Mouse (Mus musculus): Measurements from ENCODE around the gene Npat. TPM values are rescaled to one million over a fixed set of nuclear protein-coding genes. Genes with fewer than 3 reads are reported as not detected.

The Npat gene
- polyA plus RNA-seq, 1 experiment from 2014 or later, result 22.1 TPM

DNA sequence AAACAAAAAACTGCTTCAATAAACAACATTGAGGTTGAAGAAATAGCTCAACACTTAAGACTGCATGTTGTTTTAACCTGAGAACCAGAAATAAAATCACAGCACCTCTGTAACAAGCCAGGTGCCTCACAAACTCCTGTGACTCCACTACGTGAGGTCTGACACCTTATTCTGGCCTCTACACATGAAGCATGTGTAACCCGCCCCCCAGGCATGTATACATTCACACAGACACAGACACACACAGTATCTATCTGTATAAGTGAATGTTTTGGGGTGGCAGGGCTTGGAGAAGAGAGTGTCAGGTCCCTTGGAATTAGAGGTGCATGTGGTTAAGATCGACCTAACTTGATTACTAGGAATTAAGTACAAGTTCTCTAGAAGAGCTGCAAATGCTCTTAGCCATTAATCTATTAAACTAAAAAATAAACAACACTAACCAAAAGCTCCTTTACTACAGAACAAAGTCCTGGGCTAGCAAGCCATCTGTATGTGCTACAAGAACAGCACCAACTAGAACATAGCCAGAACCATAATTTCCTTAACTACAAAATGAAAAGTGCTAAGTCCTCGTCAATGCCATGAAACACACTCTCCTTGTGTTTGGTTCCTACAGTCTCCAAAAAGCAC is 60.2 kb downstream of the Npat start:
- no peaks in the 10 kb centered on the region for H3K27me3 ChIP-seq
- H3K27ac ChIP-seq, result no peak overlapping the region
- no peak overlapping the region for H3K4me2 ChIP-seq (replicated peaks)
- H3K36me3 ChIP-seq, result peaks cover 34% of the 10 kb centered on the region
- H3K9me3 ChIP-seq, result no peaks in the 10 kb centered on the region
- H3K4me3 ChIP-seq, result no peak overlapping the region
- no peak for ATAC-seq (ENCODE audit: low FRiP score, low read depth)
- 92% methylated on average over 4 of the region's 4 CpGs for WGBS
- no peak overlapping the region for H3K9ac ChIP-seq
- no peaks in the 10 kb centered on the region for H3K4me1 ChIP-seq

DNA sequence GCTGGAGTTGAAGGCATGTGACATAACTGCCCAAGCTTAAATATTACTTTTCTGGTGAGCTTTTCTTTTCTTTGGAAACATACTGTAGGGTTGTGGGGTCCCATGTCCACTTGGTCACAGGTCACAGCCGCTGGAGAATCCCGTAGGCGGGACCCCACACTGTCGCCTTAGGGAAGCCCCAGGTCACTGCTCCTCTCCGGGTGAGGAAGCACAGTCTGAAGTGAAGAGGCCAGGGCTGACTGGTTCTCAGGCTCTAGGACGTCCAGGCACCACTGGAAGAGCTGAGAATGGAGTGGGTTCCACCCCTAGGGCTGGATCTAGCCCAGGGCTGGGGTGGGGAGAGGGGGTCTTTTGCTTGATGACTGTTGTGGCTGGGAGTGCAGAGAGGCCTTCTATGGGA is 61.8 kb downstream of the Npat start:
- Histone ChIP-seq H3K4me3 (no peak overlapping the region), H3K36me3 (peaks cover 20% of the 10 kb centered on the region), H3K9me3 (no peaks in the 10 kb centered on the region), H3K4me2 (replicated peaks) (no peak overlapping the region), H3K27ac (no peak overlapping the region), H3K9ac (no peak overlapping the region), H3K27me3 (no peaks in the 10 kb centered on the region), H3K4me1 (no peaks in the 10 kb centered on the region)
- WGBS, result 78% methylated on average over 6 of the region's 6 CpGs
- no peak for ATAC-seq (ENCODE audit: low FRiP score, low read depth)

DNA sequence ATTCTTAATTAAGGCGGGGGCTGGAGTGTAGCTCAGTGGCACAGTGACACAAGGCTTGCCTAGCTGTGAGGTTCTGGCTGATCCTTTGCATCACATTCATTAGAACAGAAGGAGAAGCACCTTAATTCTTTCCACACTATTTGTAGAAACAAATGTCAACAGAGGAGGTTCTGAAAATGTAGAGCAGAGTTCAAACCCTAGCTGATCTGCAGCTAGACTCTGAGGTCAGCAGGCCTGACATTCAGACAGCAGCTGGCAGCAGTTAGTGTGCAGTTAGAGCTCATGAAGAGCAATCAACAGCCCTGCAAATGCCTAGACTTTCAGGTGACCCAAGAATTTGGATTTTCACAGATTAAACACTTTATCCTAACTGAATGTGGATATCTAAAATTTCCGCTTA is 64.7 kb downstream of the Npat start:
- no peak overlapping the region for H3K9ac ChIP-seq
- H3K27ac ChIP-seq, result no peak overlapping the region
- 91% methylated on average over 2 of the region's 2 CpGs for WGBS
- no peak overlapping the region for H3K4me3 ChIP-seq
- H3K36me3 ChIP-seq, result peaks cover 5% of the 10 kb centered on the region; the same call in 1 of the 2 replicates
- H3K4me2 ChIP-seq (replicated peaks), result no peak overlapping the region
- H3K27me3 ChIP-seq, result no peaks in the 10 kb centered on the region
- no peaks in the 10 kb centered on the region for H3K4me1 ChIP-seq
- no peaks in the 10 kb centered on the region for H3K9me3 ChIP-seq
- no peak for ATAC-seq (ENCODE audit: low FRiP score, low read depth)

DNA sequence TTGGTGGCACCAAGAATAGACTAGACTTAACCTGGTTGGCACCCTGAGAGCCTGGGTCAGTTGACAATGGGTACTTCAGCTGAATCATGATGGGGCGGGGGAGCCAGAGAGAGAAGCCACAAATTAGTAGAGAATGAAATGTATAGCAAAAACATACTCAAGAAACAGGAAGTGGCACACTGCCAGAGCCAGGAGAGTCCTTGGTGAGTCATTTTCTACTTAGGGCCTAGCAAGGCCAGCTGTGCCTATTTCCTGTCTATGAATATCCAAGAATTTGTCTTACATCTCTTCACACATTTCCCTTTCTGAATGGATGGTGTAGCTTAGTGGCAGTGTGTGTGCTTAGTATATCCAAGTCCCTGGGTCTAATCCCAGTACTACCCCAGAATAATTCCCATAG is 66.5 kb downstream of the Npat start:
- Histone ChIP-seq H3K9ac (no peak overlapping the region), H3K4me3 (no peak overlapping the region), H3K9me3 (no peaks in the 10 kb centered on the region), H3K27me3 (no peaks in the 10 kb centered on the region), H3K4me2 (replicated peaks) (no peak overlapping the region), H3K36me3 (peaks cover 5% of the 10 kb centered on the region; the same call in 1 of the 2 replicates), H3K4me1 (0 out of 2 replicates have a peak, but pooled peaks cover 1% of the 10 kb centered on the region), H3K27ac (no peak overlapping the region; the same call in 1 of the 2 replicates)
- 97% methylated on average over 1 of the region's 1 CpGs for WGBS
- ATAC-seq (ENCODE audit: low FRiP score, low read depth), result no peak

DNA sequence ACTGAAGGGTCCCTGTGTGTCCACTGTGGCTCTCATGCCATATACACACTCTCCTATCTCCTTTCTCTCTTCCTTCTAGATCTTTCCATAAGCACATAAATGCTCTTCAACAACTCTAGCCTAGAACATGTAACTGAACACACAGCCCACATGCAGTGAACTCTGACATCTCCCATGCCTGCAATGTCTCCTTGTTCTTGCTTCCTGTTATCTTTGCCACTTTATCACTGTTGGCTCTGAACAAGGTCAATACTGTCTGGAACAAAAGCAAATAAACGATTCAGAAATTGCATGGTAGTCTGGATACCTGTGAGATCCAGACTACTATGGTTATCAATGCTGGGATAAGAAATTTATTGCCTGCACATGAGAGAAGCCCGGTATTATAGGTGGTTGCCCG is 67.0 kb downstream of the Npat start:
- no peak overlapping the region for H3K9ac ChIP-seq
- H3K36me3 ChIP-seq, result 0 out of 2 replicates have a peak, but pooled peaks cover 2% of the 10 kb centered on the region
- H3K4me3 ChIP-seq, result no peak overlapping the region
- H3K4me2 ChIP-seq (replicated peaks), result no peak overlapping the region
- H3K27ac ChIP-seq, result no peak overlapping the region; the same call in 1 of the 2 replicates
- ATAC-seq (ENCODE audit: low FRiP score, low read depth), result no peak
- WGBS, result 88% methylated on average over 3 of the region's 3 CpGs
- peaks cover 4% of the 10 kb centered on the region; the same call in 1 of the 2 replicates for H3K4me1 ChIP-seq
- H3K9me3 ChIP-seq, result no peaks in the 10 kb centered on the region
- no peaks in the 10 kb centered on the region for H3K27me3 ChIP-seq

DNA sequence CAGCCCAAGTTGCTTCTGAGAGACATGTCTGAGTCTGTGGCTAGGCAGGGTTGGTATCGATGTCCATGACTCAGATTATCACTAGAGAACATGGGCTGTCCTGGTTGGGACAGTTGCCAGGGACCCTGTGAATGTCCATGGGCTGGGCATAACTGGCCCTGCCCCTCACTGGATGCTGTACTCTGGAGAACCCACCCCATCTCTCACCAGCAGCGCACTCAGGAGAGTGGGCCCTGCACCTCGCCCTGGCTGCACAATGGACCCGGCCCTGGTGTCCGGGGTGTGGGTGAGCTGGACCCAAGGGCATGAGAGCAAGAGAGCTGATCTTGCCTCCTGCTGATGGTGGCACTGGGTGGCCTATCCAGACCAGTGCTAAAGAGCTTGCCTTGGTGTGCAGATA is 68.1 kb downstream of the Npat start:
- no peaks in the 10 kb centered on the region for H3K9me3 ChIP-seq
- no peaks in the 10 kb centered on the region for H3K27me3 ChIP-seq
- 0 out of 2 replicates have a peak, but pooled peaks cover 2% of the 10 kb centered on the region for H3K36me3 ChIP-seq
- ATAC-seq (ENCODE audit: low FRiP score, low read depth), result no peak
- no peak overlapping the region for H3K4me3 ChIP-seq
- no peak overlapping the region for H3K4me2 ChIP-seq (replicated peaks)
- H3K27ac ChIP-seq, result no peak overlapping the region
- H3K4me1 ChIP-seq, result peaks cover 10% of the 10 kb centered on the region
- 86% methylated on average over 5 of the region's 5 CpGs for WGBS
- H3K9ac ChIP-seq, result no peak overlapping the region

DNA sequence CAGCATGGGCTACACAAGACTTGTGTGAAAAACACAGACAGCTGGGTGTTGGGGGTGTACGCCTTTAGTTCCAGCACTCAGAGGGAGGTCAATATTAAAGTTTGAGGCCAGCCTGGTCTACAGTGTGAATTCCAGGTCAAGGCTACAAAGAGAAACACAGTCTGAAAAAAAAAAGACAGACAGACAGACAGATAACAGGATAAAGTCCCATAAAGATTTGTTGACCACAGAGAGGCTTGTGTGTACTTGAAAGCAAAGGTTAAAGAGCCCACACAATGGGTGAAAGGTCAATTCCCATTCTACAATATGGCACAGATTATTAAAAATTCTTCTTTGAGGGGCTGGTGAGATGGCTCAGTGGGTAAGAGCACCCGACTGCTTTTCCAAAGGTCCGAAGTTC is 70.3 kb downstream of the Npat start:
- H3K4me1 ChIP-seq, result peaks cover 10% of the 10 kb centered on the region
- WGBS, result 92% methylated on average over 3 of the region's 3 CpGs
- H3K9ac ChIP-seq, result no peak overlapping the region
- H3K36me3 ChIP-seq, result 0 out of 2 replicates have a peak, but pooled peaks cover 2% of the 10 kb centered on the region
- H3K4me3 ChIP-seq, result no peak overlapping the region
- no peak for ATAC-seq (ENCODE audit: low FRiP score, low read depth)
- no peaks in the 10 kb centered on the region for H3K9me3 ChIP-seq
- no peak overlapping the region for H3K4me2 ChIP-seq (replicated peaks)
- H3K27ac ChIP-seq, result no peak overlapping the region
- H3K27me3 ChIP-seq, result no peaks in the 10 kb centered on the region

DNA sequence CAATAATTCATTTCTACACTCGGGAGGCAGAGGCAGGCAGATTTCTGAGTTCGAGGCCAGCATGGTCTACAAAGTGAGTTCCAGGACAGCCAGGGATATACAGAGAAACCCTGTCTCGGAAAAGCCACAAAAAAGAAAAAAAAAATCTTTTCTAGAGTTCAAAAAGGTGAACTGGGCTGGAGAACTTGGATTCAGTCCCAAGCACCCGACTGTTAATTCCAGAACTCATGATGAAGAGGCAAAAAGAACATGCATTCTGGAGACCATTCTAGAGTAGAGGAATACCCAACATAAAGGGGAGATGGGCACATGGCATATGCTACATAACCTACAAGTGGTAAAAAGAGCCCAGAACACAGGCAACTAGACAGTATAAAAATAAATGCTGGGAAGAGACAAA is 71.0 kb downstream of the Npat start:
- Histone ChIP-seq H3K4me2 (replicated peaks) (no peak overlapping the region), H3K27ac (no peak overlapping the region), H3K27me3 (no peaks in the 10 kb centered on the region), H3K36me3 (0 out of 2 replicates have a peak, but pooled peaks cover 2% of the 10 kb centered on the region), H3K4me1 (peaks cover 10% of the 10 kb centered on the region), H3K9ac (no peak overlapping the region), H3K9me3 (no peaks in the 10 kb centered on the region), H3K4me3 (no peak overlapping the region)
- 93% methylated on average over 4 of the region's 4 CpGs for WGBS
- ATAC-seq (ENCODE audit: low FRiP score, low read depth), result no peak

DNA sequence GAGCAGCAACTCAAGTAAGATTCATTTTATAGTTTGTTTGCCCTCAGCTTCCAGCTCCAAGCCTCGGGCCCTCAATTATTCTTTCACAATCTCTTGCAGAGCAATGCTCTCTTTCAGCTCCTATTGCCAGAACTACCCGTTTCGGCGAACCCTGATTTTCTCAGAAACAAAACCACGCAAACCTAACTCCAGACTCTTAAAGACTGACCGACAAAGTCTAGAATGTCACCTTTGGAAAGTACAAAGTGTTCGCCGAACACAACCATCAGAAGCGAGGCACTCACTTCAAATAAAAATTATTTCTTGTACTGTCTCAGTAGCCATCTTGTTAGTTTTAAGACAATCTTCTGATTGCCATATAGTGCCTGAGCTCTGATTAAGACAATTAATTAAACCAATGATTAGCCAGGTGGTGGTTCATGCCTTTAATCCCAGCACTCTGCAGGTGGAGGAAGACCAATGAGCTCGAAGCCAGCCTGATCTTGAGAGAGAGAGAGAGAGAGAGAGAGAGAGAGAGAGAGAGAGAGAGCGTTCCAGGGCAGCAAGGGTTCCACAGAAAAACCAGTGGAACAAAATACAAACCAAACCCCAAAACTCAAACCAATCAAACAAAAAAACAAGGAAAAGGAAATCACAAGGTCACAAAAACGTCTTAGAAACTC is 72.6 kb downstream of the Npat start:
- Histone ChIP-seq H3K27ac (no peak overlapping the region), H3K36me3 (peaks cover 15% of the 10 kb centered on the region), H3K4me2 (replicated peaks) (peak overlapping the region; percentile 81), H3K4me3 (peak overlapping the region; percentile 74), H3K9ac (peak overlapping the region; percentile 92), H3K9me3 (no peaks in the 10 kb centered on the region), H3K27me3 (no peaks in the 10 kb centered on the region), H3K4me1 (peaks cover 10% of the 10 kb centered on the region)
- WGBS, result 74% methylated on average over 12 of the region's 12 CpGs
- no peak for ATAC-seq (ENCODE audit: low FRiP score, low read depth)

DNA sequence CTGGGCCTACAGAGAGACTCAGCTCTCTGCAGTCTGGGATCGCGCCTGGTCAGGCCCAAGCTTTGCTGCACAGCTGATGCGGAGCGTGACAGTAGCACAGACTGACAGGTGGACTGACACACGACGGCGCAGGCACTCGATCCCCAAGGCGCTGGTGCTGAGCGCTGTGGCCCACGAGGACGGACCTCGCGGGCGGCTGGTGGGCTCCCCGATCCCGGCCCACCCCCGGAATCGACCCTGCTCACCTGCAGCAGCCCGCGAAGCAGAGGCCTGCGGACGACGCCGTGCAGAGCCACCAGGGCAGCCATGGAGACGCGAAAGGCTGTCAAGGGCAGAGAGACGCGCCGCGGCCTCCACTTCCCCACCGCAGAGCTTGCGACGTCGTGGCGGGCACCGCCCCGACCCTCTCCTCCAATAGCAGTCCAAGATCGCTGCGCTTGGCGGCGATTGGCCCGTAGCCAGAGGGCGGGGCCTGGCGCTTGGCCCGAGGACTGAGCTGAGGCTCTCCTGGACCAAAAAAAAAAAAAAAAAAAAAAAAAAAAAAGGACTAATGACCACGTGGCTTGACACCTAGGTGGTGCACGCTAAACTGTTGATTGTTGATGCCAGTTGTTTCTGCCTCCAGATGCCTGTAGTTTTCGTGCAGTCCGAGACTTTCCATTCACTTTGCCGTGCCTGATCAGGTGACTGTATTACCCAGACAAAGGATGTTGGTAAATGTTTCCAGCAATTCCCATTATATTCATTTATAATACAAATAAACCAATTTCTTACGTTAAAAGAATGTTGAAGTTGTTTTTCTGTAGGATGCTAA is 73.3 kb downstream of the Npat start, which contains the start of gene Acat1:
Gene Acat1 (minus strand): TSS at position 415 of the 814 bp plus-strand sequence.
- H3K4me3 ChIP-seq, result peak within 1 kb of the TSS; percentile 74
- H3K4me1 ChIP-seq, result peaks cover 10% of the 10 kb centered on the region
- 4% methylated on average over 52 of the region's 52 CpGs for WGBS
- H3K27me3 ChIP-seq, result no peaks in the 10 kb centered on the region
- H3K36me3 ChIP-seq, result peaks cover 17% of the 10 kb centered on the region
- H3K4me2 ChIP-seq (replicated peaks), result peak within 1 kb of the TSS; percentile 81
- H3K9me3 ChIP-seq, result no peaks in the 10 kb centered on the region
- no peak within 1 kb of the TSS for H3K27ac ChIP-seq
- peak within 1 kb of the TSS; percentile 92 for H3K9ac ChIP-seq
- ATAC-seq (ENCODE audit: low FRiP score, low read depth), result peak; percentile 98

DNA sequence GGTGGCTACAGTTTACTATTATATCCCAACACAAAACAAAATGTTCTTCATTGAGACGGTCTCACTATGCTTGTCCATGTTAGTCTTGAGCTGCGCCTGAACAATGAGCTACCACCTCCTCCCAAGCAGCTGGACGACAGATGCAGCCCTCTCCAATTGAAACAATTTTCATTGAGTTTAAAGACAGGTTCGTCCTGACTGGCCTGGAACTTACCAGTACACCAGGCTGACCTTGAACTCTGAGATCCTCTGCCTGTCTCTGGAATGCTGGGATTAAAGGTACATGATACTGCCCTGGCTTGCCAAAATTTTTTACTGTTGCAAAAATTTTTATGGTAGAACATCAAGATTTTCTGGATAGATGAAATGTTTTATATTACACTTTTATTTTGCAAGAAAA is 77.4 kb downstream of the Npat start:
- Histone ChIP-seq H3K4me2 (replicated peaks) (no peak overlapping the region), H3K36me3 (peaks cover 44% of the 10 kb centered on the region), H3K9ac (no peak overlapping the region), H3K9me3 (no peaks in the 10 kb centered on the region), H3K4me3 (no peak overlapping the region), H3K27me3 (no peaks in the 10 kb centered on the region), H3K27ac (no peak overlapping the region), H3K4me1 (peaks cover 2% of the 10 kb centered on the region)
- ATAC-seq (ENCODE audit: low FRiP score, low read depth), result no peak
- WGBS, result 82% methylated on average over 4 of the region's 4 CpGs

DNA sequence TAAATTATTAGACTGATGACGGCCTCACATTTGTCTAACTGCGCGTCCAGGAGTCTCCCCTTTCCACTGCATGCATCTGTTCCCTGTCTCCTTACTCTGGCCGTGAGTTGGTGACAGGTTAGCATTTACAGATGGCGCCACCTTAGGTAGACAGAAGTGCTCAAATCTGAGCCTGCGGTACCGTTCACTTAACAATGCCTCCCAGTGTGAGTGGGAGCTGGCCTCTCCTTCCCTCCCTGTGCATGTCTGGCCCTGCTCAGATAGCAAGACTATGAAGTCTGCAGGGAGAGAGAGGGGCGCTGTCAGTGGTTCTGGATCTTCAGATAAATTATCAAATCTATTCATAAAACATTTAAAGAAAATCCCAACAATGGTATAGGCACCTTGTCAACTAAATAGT is 78.4 kb downstream of the Npat start:
- no peak overlapping the region for H3K27ac ChIP-seq
- H3K9ac ChIP-seq, result no peak overlapping the region
- no peak overlapping the region for H3K4me3 ChIP-seq
- WGBS, result 79% methylated on average over 8 of the region's 8 CpGs
- no peaks in the 10 kb centered on the region for H3K4me1 ChIP-seq
- ATAC-seq (ENCODE audit: low FRiP score, low read depth), result no peak
- H3K36me3 ChIP-seq, result peaks cover 52% of the 10 kb centered on the region
- no peak overlapping the region for H3K4me2 ChIP-seq (replicated peaks)
- no peaks in the 10 kb centered on the region for H3K9me3 ChIP-seq
- no peaks in the 10 kb centered on the region for H3K27me3 ChIP-seq
